Mouse (Mus musculus) kidney, embryonic 16.5 days (tissue): ENCODE data around the gene Acsm2. TPM values are rescaled to one million over a fixed set of nuclear protein-coding genes. Genes with fewer than 3 reads are reported as not detected.

Experiments
- ATAC-seq: fragments of 200-750 bp; cut with Nextera tagmentation; 2 replicates; pipeline ENCODE4 v1.8.0; 2017; ENCODE audit warnings: moderate TSS enrichment; ENCODE audit not compliant: low FRiP score, low TSS enrichment
- H3K27ac ChIP-seq: fragments of 300-500 bp; sonication (generic); 2 replicates; pipeline ENCODE4 v1.5.1; 2014; ENCODE audit warnings: low read length
- H3K27me3 ChIP-seq: fragments of 300-500 bp; sonication (generic); 2 replicates; pipeline ENCODE4 v1.6.1; 2014; ENCODE audit warnings: low read length, control low read depth, mixed read lengths; ENCODE audit not compliant: insufficient read depth
- H3K36me3 ChIP-seq: fragments of 300-500 bp; sonication (generic); 2 replicates; pipeline ENCODE4 v1.6.1; 2014; ENCODE audit warnings: low read length, control low read depth, mixed read lengths; ENCODE audit not compliant: insufficient read depth
- H3K4me1 ChIP-seq: fragments of 300-500 bp; sonication (generic); 2 replicates; pipeline ENCODE4 v1.6.1; 2014; ENCODE audit warnings: low read length, control low read depth, mixed read lengths; ENCODE audit not compliant: insufficient read depth
- H3K4me2 ChIP-seq: fragments of 300-500 bp; sonication (generic); replicated peaks from 2 replicates; pipeline ENCODE4 v1.6.1; 2014; ENCODE audit warnings: low read depth, low read length
- H3K4me3 ChIP-seq: fragments of 300-500 bp; sonication (generic); 2 replicates; pipeline ENCODE4 v1.5.1; 2014; ENCODE audit warnings: mild to moderate bottlenecking, low read length
- H3K9ac ChIP-seq: fragments of 300-500 bp; sonication (generic); replicated peaks from 2 replicates; pipeline ENCODE4 v1.6.1; 2014; ENCODE audit warnings: low read length
- H3K9me3 ChIP-seq: fragments of 300-500 bp; sonication (generic); 2 replicates; pipeline ENCODE4 v1.6.1; 2016; ENCODE audit warnings: low read length, control low read depth
- WGBS: fragments of 180-500 bp; shearing (Covaris S2); extraction: QIAGEN DNeasy Blood & Tissue Kit; methylation state at CpG from one replicate; pipeline ENCODE4 v1.1.7; 2014; 5-methylcytosine and 5-hydroxymethylcytosine counted together
- polyA plus RNA-seq: library from polyadenylated mRNA; unstranded; fragments of >200 nt; fragmentation: Nextera tagmentation; extraction: Ambion mirVana; gene quantifications from 2 replicates; pipeline ENCODE4 v1.2.1, GENCODE M21; 2015

Gene Acsm2
- 54.0 and 59.8 TPM in 2 replicates for polyA plus RNA-seq

- Histone ChIP-seq H3K4me1 (no peaks in the 10 kb centered on the region), H3K27ac (no peak within 1 kb of the TSS), H3K4me2 (no peak within 1 kb of the TSS), H3K27me3 (no peaks in the 10 kb centered on the region), H3K36me3 (no peaks in the 10 kb centered on the region), H3K9me3 (no peaks in the 10 kb centered on the region), H3K9ac (no peak within 1 kb of the TSS), H3K4me3 (no peak within 1 kb of the TSS)
- WGBS, result 79% methylated on average over 1 of the region's 1 CpGs
- no peak for ATAC-seq
Measured at GRCm38 (mm10) chr7:119554040-119554439, at the start of gene Acsm2. Gene Acsm2, plus strand, starts transcription at chr7:119554340.

GRCm38 (mm10) chr7:119511143-119511542, 43.0 kb upstream of the Acsm2 start:
- Histone ChIP-seq H3K9me3 (no peaks in the 10 kb centered on the region), H3K4me2 (no peak overlapping the region), H3K9ac (no peak overlapping the region), H3K4me1 (no peaks in the 10 kb centered on the region), H3K27me3 (no peaks in the 10 kb centered on the region), H3K4me3 (no peak overlapping the region), H3K27ac (peak overlapping the region; percentile 47; the same call in 1 of the 2 replicates), H3K36me3 (no peaks in the 10 kb centered on the region)
- WGBS, result 62% methylated on average over 4 of the region's 4 CpGs
- ATAC-seq, result peak; percentile 93

- Histone ChIP-seq H3K9me3 (no peaks in the 10 kb centered on the region), H3K4me2 (no peak overlapping the region), H3K27me3 (no peaks in the 10 kb centered on the region), H3K4me3 (no peak overlapping the region), H3K4me1 (no peaks in the 10 kb centered on the region), H3K9ac (no peak overlapping the region), H3K27ac (no peak overlapping the region), H3K36me3 (no peaks in the 10 kb centered on the region)
- 21% methylated on average over 7 of the region's 7 CpGs for WGBS
- peak; percentile 70 for ATAC-seq
Measured at GRCm38 (mm10) chr7:119513056-119513455, 41.1 kb upstream of the Acsm2 start.

- no peak overlapping the region for H3K4me3 ChIP-seq
Measured at GRCm38 (mm10) chr7:119515492-119516271, 38.5 kb upstream of the Acsm2 start.

GRCm38 (mm10) chr7:119516272-119516558, 37.9 kb upstream of the Acsm2 start:
- Histone ChIP-seq H3K27ac (no peak overlapping the region), H3K9me3 (no peaks in the 10 kb centered on the region), H3K4me2 (no peak overlapping the region), H3K4me1 (no peaks in the 10 kb centered on the region), H3K27me3 (no peaks in the 10 kb centered on the region), H3K4me3 (no peak overlapping the region), H3K36me3 (no peaks in the 10 kb centered on the region), H3K9ac (no peak overlapping the region)
- 78% methylated on average over 7 of the region's 7 CpGs for WGBS
- ATAC-seq, result no peak

More at GRCm38 (mm10) chr7:119515492-119516271, 38.5 kb upstream of the Acsm2 start:
- Histone ChIP-seq H3K9me3 (no peaks in the 10 kb centered on the region), H3K9ac (no peak overlapping the region), H3K4me1 (no peaks in the 10 kb centered on the region), H3K27me3 (no peaks in the 10 kb centered on the region), H3K4me2 (no peak overlapping the region), H3K36me3 (no peaks in the 10 kb centered on the region), H3K27ac (no peak overlapping the region)
- WGBS, result 65% methylated on average over 10 of the region's 10 CpGs
- ATAC-seq, result no peak

GRCm38 (mm10) chr7:119519163-119519562, 35.0 kb upstream of the Acsm2 start, which contains the start of gene Acsm5:
Gene Acsm5, plus strand, starts transcription at chr7:119519463.
- Histone ChIP-seq H3K9ac (no peak within 1 kb of the TSS), H3K9me3 (no peaks in the 10 kb centered on the region), H3K4me3 (no peak within 1 kb of the TSS), H3K36me3 (no peaks in the 10 kb centered on the region), H3K27ac (no peak within 1 kb of the TSS), H3K4me2 (no peak within 1 kb of the TSS), H3K4me1 (no peaks in the 10 kb centered on the region), H3K27me3 (no peaks in the 10 kb centered on the region)
- no peak for ATAC-seq
- 73% methylated on average over 5 of the region's 5 CpGs for WGBS

GRCm38 (mm10) chr7:119519654-119520053, 34.5 kb upstream of the Acsm2 start:
- 55% methylated on average over 5 of the region's 5 CpGs for WGBS
- no peaks in the 10 kb centered on the region for H3K27me3 ChIP-seq
- no peaks in the 10 kb centered on the region for H3K36me3 ChIP-seq
- no peaks in the 10 kb centered on the region for H3K9me3 ChIP-seq
- peak; percentile 82 for ATAC-seq
- no peak overlapping the region for H3K4me3 ChIP-seq
- H3K9ac ChIP-seq, result no peak overlapping the region
- H3K4me2 ChIP-seq, result no peak overlapping the region
- H3K4me1 ChIP-seq, result no peaks in the 10 kb centered on the region
- no peak overlapping the region for H3K27ac ChIP-seq

- H3K4me2 ChIP-seq, result no peak overlapping the region
- no peak for ATAC-seq
- no peak overlapping the region for H3K4me3 ChIP-seq
- no peak overlapping the region for H3K27ac ChIP-seq
- H3K36me3 ChIP-seq, result no peaks in the 10 kb centered on the region
- no peaks in the 10 kb centered on the region for H3K27me3 ChIP-seq
- no peaks in the 10 kb centered on the region for H3K9me3 ChIP-seq
- H3K9ac ChIP-seq, result no peak overlapping the region
- 0 out of 2 replicates have a peak, but pooled peaks cover 5% of the 10 kb centered on the region for H3K4me1 ChIP-seq
- 82% methylated on average over 3 of the region's 3 CpGs for WGBS
Measured at GRCm38 (mm10) chr7:119521816-119522215, 32.3 kb upstream of the Acsm2 start.

GRCm38 (mm10) chr7:119522385-119522784, 31.8 kb upstream of the Acsm2 start:
- 0 out of 2 replicates have a peak, but pooled peaks cover 5% of the 10 kb centered on the region for H3K4me1 ChIP-seq
- H3K9ac ChIP-seq, result no peak overlapping the region
- WGBS, result 72% methylated on average over 1 of the region's 1 CpGs
- H3K27ac ChIP-seq, result no peak overlapping the region
- H3K9me3 ChIP-seq, result no peaks in the 10 kb centered on the region
- H3K4me2 ChIP-seq, result no peak overlapping the region
- ATAC-seq, result no peak
- H3K4me3 ChIP-seq, result no peak overlapping the region
- no peaks in the 10 kb centered on the region for H3K36me3 ChIP-seq
- no peaks in the 10 kb centered on the region for H3K27me3 ChIP-seq

GRCm38 (mm10) chr7:119523389-119523788, 30.8 kb upstream of the Acsm2 start, which contains the start of gene Pdilt:
Gene Pdilt, minus strand, starts transcription at chr7:119523489.
- Histone ChIP-seq H3K4me3 (no peak within 1 kb of the TSS), H3K9me3 (no peaks in the 10 kb centered on the region), H3K9ac (no peak within 1 kb of the TSS), H3K36me3 (no peaks in the 10 kb centered on the region), H3K4me2 (no peak within 1 kb of the TSS), H3K4me1 (peaks cover 9% of the 10 kb centered on the region), H3K27ac (no peak within 1 kb of the TSS), H3K27me3 (no peaks in the 10 kb centered on the region)
- no peak for ATAC-seq
- WGBS, result 70% methylated on average over 4 of the region's 4 CpGs
